Mouse (Mus musculus) thymus, adult 2 months (tissue): ENCODE measurements at regions not wholly inside any gene's neighbourhood (a gene's known extent, or its start where the extent isn't known, plus 50 kb on each side); places are given as distances from the start of the nearest gene placed in this dataset.

Source experiments
- DNase-seq: peaks from one replicate; pipeline ENCODE4 v3.0.0; 2021
- H3K27ac ChIP-seq: fragments of 200-500 bp; 2 replicates; pipeline ENCODE4 v1.5.1; 2012; ENCODE audit warnings: low read length, control low read depth; ENCODE audit not compliant: control insufficient read depth, insufficient read depth
- H3K27me3 ChIP-seq: fragments of 200-500 bp; 2 replicates; pipeline ENCODE4 v1.6.1; 2012; ENCODE audit warnings: mild to moderate bottlenecking, low read length, moderate library complexity, mixed read lengths; ENCODE audit not compliant: control insufficient read depth, insufficient read depth
- H3K36me3 ChIP-seq: fragments of 200-500 bp; 2 replicates; pipeline ENCODE4 v1.6.1; 2012; ENCODE audit warnings: mild to moderate bottlenecking, low read length, moderate library complexity; ENCODE audit not compliant: control insufficient read depth, insufficient read depth
- H3K4me1 ChIP-seq: fragments of 200-500 bp; replicated peaks from 2 replicates; pipeline ENCODE4 v1.6.1; 2012; ENCODE audit warnings: low read length; ENCODE audit not compliant: control insufficient read depth, insufficient read depth
- H3K4me3 ChIP-seq: fragments of 200-500 bp; 2 replicates; pipeline ENCODE4 v1.5.1; 2012; ENCODE audit warnings: mild to moderate bottlenecking, low read length, control low read depth, moderate library complexity; ENCODE audit not compliant: control insufficient read depth, insufficient read depth
- CTCF ChIP-seq: fragments of 200-500 bp; IDR thresholded peaks from 2 replicates; pipeline ENCODE4 v1.5.1; 2012; ENCODE audit warnings: mild to moderate bottlenecking, control low read depth, low read length, moderate library complexity, borderline replicate concordance; ENCODE audit not compliant: control insufficient read depth, poor library complexity, insufficient read depth; ENCODE audit errors: extremely low read depth
- POLR2A ChIP-seq: fragments of 200-500 bp; IDR thresholded peaks from 2 replicates; pipeline ENCODE4 v1.6.1; 2012; ENCODE audit warnings: mild to moderate bottlenecking, low read length, control low read depth, moderate library complexity; ENCODE audit not compliant: control insufficient read depth, poor library complexity, insufficient read depth; ENCODE audit errors: extremely low read depth
- WGBS: fragments of 180-500 bp; shearing (Covaris S2); methylation state at CpG from one replicate; pipeline ENCODE4 v1.1.7; 2018; 5-methylcytosine and 5-hydroxymethylcytosine counted together

DNA sequence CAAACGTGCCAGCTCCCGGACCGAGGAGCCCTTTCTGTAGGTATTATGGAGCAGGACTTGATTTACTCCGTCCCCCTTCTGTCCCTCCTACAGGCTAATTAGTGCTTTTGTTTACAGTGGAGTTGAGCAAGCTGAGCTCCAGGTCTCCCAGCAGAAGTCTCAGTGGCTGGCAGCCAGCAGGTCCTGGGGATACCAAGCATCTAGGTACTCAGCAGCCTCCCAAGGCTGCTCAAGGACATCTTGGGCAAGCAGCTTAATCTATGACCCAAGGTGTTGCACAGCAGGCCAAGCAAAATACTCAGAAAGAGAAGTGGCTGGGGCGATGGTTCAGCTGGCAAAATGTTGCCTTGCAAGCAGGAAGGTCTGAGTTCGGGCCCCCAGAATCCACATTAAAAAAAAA, 254.4 kb downstream of the Dysf start:
- H3K4me1 ChIP-seq, result no peaks in the 10 kb centered on the region

DNA sequence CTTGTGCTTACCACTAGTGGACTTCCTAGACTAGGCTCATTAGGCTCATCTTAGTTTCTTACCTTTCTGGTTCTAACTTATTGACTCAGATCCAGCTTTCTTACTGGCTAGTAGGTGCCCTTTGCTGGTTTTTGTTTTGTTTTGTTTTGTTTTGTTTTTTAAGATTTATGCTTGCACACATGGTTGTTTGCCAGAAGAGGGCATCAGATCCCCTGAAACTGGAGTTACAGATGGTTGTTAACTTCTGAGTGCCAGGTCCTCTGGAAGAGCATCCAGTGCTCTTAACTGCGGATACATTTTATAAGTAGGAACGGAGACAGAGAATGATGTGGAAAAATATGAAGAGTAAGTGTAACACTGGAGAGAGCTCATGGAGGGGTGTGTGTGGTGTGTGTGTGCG, 253.1 kb downstream of the Dysf start:
- no peak for DNase-seq
- H3K36me3 ChIP-seq, result no peaks in the 10 kb centered on the region
- no peaks in the 10 kb centered on the region for H3K27me3 ChIP-seq
- TF ChIP-seq POLR2A, result no peak
- TF ChIP-seq CTCF, result no peak
- no peak overlapping the region for H3K4me3 ChIP-seq
- H3K4me1 ChIP-seq, result no peaks in the 10 kb centered on the region
- WGBS, result 93% methylated on average over 3 of the region's 3 CpGs
- H3K27ac ChIP-seq, result no peak overlapping the region

More for the DNA sequence above, 254.4 kb downstream of the Dysf start:
- no peak for DNase-seq
- Histone ChIP-seq H3K36me3 (no peaks in the 10 kb centered on the region), H3K27me3 (no peaks in the 10 kb centered on the region), H3K27ac (no peak overlapping the region), H3K4me3 (no peak overlapping the region)
- TF ChIP-seq CTCF (no peak), POLR2A (no peak)
- WGBS, result 75% methylated on average over 6 of the region's 6 CpGs
